Mouse (Mus musculus) urinary bladder, postnatal 10 days (tissue): ENCODE results near the gene F2.

ENCODE experiments used
- DNase-seq: peaks from one replicate; pipeline ENCODE4 v3.0.0; 2022; ENCODE audit warnings: low spot score

Gene F2

DNA sequence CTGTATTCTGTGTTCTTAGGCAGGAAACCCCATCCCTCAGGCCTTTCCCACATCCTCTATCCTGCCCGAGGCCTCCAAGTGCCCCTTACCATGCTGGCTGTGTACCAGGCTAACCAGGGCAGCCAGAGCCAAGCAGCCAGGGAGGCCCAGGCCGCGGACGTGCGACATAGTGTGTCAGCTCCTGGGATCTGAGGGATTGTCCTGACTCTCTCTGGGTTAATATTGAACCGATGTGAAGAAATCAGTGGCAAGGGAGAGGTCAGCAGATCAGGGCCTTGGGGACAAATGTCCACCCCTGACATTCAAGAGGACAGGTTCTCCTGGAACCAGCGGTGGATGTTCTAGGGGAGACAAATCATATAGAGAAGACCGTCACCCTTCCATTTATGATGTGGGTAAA lies at the start of gene F2:
Gene F2 (minus strand): TSS at position 186 of the 400 bp plus-strand sequence.
- DNase-seq = no peak

- DNase-seq = no peak
Observed at GRCm38 (mm10) chr2:91683919-91684318, 47.7 kb upstream of the F2 start.

DNA sequence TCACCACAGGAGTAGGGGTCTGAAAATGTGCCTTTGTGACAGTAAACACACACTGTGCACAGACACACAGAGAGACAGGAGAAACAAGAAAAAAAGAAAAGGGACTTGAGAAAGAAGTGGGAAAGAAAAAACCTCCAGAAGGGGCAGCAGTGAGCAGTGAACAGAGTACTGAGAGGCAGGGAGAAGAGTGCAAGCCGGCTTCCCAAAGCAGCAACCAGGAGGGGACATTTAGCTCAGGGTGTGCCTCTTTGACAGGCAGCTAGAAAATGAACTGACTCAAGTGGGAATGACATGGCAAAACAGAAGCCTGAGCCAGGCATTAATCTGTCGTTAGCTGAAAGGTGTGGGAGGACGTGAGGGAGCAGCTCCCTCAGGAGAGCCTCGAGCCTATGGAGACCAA lies 46.6 kb upstream of the F2 start:
- no peak for DNase-seq

DNA sequence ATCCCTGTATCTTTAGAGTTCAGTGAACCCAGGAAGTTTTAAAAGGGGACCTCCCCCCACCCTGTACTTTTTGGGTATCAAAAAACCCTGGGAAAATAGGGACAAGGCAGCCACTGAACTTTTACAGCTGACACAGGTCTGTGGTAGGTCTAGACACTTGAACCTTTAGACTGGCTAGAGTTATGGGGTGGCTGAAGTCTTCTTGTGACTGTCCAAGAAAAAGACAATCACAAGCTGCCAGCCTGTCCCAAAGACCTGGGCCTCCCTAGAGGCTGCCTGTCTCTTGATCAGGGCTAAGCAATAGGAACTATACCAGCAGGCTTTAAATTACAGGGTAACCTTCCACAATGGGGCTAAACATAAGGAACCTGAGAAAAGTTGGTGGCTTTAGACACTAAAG lies 40.7 kb upstream of the F2 start:
- DNase-seq = no peak

DNA sequence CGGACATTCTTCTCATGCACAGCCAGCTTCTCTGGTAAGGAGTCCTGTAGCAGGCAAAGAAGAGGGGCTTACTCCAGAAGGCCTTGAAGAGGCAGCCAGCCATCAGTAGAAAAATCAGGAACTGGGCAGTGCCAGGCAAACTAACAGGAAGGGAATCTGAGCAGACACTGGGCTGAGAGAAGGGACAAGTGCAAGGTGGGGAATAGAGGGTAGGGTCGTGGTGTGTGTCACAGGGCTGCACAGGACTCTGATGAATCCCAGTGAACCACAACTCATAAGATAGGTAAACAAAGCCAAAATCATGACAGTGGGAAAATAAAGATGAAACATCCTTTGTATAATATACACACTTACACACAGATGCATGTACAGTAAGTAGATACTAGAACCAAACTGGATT lies 40.2 kb upstream of the F2 start:
- DNase-seq = no peak

DNA sequence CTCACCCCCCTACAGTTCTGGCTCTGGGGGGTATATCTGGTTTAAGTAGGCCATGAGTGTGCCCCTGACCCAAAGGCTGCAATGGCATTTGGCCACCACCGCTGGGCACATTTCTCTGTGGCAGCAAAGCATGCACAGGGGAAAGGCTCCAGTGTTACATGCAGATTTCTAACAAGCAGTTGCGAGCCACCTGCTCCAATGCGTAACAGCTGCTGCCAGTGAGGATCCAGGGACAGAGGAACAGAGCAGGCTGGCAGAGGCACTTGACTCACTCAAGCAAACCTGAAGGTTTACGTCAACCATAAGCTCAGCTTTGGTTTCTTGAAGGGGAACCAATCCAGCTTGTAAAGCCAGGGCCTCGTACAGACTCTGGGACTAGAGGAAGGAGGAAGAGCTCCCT lies 38.7 kb upstream of the F2 start:
- no peak for DNase-seq

GRCm38 (mm10) chr2:91673587-91673986 lies 37.4 kb upstream of the F2 start:
- DNase-seq = no peak

- no peak for DNase-seq
Observed at GRCm38 (mm10) chr2:91670038-91670437, 33.8 kb upstream of the F2 start.

- DNase-seq = no peak
Observed at GRCm38 (mm10) chr2:91669326-91669725, 33.1 kb upstream of the F2 start.

DNA sequence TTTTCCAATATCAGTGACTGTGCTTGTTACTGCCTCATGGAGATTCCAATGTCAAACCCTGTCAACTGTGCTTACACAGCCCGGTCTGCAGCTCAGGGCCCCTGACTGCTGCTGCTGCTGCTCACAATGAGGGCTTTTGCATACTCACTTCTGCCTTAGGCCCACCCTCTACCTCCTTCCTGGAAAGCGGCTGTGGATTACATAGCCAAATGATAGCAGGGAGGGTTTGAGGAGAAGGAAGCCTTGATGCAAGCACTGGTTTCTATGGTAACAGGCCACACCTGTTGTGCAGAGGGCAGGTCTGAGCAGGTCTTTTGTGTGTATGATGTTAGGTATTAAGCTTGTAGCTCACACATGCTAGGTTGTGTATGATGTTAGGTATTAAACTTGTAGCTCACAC lies 31.5 kb upstream of the F2 start:
- DNase-seq = no peak

- DNase-seq = no peak
Observed at GRCm38 (mm10) chr2:91666386-91666910, 30.2 kb upstream of the F2 start.

- DNase-seq = no peak
Observed at GRCm38 (mm10) chr2:91664780-91665179, 28.6 kb upstream of the F2 start.

DNA sequence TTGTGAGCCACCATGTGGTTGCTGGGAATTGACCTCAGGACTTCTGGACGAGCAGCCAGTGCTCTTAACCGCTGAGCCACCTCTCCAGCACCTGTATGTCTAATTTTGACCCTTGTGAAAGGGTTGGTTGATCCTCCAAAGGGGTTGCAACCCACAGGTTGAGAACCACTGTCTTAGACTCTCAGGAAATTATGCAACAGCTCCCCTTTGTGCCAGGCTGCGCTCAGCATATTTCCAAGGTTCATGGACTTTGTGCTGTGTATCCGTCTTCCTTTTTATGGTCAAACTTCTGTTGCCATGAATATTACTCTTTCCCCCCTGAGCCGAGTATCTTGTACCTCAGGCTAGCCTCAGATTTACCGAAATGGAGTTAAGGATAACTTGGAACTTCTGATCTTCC lies 24.8 kb upstream of the F2 start:
- no peak for DNase-seq

DNA sequence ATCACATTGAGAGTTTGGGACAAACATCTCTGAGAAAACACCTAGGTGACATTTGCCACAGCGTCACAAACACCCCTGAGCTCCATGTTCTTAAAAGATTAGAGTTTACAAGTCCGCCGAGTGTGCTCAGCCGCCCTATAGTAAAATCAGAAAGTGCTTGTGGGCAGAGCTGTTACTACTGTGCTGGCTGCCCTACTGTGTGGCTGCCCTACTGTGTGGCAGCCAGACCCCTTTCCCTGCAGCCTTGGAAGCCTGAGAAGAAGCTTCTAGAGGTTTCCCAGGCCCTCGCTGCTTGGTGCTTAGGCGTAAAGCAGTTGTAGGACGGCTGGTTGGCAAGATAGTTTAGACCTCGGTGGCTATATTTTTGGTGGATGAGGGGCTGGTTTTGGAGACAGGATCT lies 23.4 kb upstream of the F2 start:
- no peak for DNase-seq

DNA sequence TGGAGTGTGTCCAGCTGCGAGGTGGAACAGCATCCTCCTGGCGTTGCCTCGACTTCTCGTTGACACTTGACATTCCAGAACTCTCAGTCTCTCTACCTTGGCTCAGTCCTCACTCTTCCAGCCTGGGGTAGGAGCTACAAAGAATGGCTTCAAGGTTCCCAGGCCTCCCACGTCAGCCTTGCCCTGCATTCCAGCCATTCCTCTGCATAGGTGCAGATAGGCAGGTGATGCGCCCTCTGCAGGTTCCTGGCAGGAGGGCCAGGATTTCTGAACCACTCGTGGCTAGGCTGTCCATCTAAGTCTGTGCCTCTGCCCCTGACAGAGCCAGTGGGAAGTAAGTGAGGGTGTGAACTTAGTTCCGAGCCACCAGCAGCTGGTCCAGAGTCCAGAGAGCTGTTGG lies 20.6 kb upstream of the F2 start:
- no peak for DNase-seq

- no peak for DNase-seq
Observed at GRCm38 (mm10) chr2:91655827-91656226, 19.6 kb upstream of the F2 start.

DNA sequence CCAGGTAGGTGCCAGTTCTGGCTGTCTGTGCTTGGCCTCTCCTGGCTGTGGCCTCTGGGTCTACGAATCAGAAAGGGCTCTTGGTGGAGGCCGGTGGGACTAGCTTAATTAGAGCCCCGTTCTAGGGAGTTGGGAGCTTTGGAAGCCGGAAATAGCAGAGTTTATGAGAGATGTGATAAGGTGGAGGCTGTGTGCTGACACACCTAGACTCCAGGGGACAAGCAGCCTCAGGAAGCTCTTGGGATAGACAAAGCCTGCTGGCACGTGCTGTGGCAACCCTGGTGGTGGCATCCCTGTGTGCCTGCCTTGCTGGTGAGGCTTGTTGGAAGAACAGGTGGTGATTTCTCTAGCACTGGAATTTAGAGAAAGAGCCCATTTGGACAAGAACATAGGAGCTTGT lies 19.2 kb upstream of the F2 start:
- no peak for DNase-seq

DNA sequence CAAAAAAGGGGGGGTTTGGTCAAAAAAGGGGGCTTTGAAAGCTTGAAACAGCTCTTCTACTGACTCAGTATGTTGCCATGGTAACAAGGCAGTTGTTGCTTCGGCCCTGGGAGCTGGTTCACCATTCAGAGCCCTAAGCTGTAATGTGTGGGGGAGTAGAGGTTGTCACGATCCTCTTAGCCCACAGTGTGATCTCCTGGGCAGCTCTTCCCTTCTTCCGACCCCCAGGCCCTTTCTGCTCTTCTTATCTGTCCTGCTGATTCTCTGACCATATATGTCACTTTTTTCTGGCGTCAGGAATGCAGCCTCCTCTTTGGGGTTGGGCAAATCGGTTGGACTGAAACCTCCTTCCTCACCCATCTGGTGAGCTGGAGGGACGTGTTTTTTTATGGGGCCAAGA lies 16.6 kb upstream of the F2 start:
- no peak for DNase-seq

DNA sequence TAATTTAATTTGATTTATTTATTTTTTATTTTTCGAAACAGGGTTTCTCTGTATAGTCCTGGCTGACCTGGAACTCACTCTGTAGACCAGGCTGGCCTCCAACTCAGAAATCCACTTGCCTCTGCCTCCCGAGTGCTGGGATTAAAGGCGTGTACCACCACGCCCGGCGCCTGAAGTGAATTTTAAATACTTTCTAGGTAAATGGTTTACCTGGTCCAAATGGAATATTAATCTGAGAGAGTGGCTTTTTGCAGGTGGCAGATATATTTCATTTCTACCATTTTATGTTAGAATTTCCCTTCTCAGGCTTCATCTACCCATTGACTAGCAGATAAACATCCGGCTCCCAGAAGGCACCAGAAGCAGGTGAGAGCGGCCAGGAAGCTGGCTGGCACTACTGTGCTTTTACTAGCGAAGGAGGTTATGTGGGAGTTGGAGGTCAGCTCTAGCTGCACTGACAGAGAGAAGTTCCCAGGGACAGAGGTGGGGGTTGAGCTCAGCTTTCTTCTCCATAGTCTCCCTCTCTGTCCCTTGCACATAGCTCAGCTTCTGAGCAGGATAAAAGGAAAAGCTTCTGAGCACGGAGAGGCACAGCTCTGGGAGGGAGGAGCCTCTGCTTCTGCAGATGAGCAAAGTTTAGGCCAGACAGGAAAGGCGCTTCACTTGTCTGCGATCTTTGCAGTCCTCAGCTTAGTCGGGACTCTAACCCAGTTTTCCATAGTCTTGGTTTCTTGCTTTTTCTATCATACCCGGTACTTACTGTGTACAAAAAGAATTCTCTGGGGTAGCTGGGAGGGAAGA lies 15.4 kb upstream of the F2 start:
- no peak for DNase-seq

- no peak for DNase-seq
Observed at GRCm38 (mm10) chr2:91650360-91650995, 14.3 kb upstream of the F2 start.

- peak; percentile 87 for DNase-seq
Observed at GRCm38 (mm10) chr2:91649553-91650359, 13.5 kb upstream of the F2 start, which contains the start of the genes Zfp408 and Arhgap1. TSS of gene Zfp408 (minus strand) at chr2:91649791. TSS of gene Arhgap1 (plus strand) at chr2:91649860.

DNA sequence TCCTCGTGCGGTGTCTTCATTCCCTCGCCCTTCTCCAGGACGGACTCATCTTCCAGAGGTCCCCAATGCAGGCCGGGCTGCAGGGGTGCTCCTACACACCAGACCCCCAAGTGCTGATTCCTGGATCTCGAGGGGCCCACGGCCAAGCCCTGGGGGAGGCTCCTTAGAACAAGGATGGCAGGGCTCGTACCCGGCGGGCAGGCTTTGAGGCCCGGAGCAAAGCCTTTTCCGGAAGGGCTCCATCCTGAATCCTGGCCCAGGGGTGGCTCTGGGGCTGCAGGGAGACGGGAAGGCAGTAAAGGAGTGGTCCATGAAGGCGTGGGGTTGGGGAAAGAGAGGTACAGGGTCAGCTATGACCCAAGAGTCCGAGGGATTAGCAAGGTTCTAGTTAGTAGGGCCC lies 12.9 kb upstream of the F2 start:
- DNase-seq = no peak

DNA sequence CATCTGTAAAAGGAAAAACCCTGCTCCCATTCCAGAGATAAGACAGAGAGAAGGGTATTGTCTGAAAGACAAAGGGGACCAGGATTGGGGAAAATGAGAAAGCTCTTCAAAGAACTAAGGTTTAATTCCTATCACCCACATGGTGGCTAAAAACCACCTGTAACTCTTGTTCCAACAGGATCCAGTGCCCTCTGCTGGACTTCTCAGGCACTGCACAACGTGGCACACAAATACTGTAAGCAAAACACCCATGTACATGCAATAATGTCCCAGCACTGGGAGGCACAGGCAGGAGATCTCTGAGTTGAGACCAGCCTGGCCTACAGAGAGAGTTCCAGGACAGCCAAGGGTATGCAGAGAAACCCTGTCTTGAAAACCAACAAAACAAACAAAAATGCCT lies 10.5 kb upstream of the F2 start:
- DNase-seq = no peak
